Mouse (Mus musculus) heart, postnatal 0 days (tissue): ENCODE results near the gene Fam227b. TPM values are rescaled to one million over a fixed set of nuclear protein-coding genes. Genes with fewer than 3 reads are reported as not detected.

Experiments used
- ATAC-seq: fragments of 200-750 bp; cut with Nextera tagmentation; 2 replicates; pipeline ENCODE4 v1.8.0; 2017; ENCODE audit warnings: low read depth, moderate number of reproducible peaks, moderate library complexity; ENCODE audit not compliant: insufficient read depth
- DNase-seq: peaks from one replicate; pipeline ENCODE4 v3.0.0-alpha.2; 2016; ENCODE audit warnings: low spot score
- H3K27ac ChIP-seq: fragments of 300-500 bp; sonication (generic); 2 replicates; pipeline ENCODE4 v1.5.1; 2014; ENCODE audit warnings: low read depth, mild to moderate bottlenecking
- H3K27me3 ChIP-seq: fragments of 300-500 bp; sonication (generic); 2 replicates; pipeline ENCODE4 v1.6.1; 2014; ENCODE audit warnings: low read length, mixed read lengths; ENCODE audit not compliant: control insufficient read depth, insufficient read depth
- H3K36me3 ChIP-seq: fragments of 300-500 bp; sonication (generic); replicated peaks from 2 replicates; pipeline ENCODE4 v1.6.1; 2014; ENCODE audit warnings: low read length, mixed read lengths; ENCODE audit not compliant: control insufficient read depth, insufficient read depth
- H3K4me1 ChIP-seq: fragments of 300-500 bp; sonication (generic); 2 replicates; pipeline ENCODE4 v1.6.1; 2014; ENCODE audit warnings: antibody characterized with exemption; ENCODE audit not compliant: control insufficient read depth, insufficient read depth
- H3K4me2 ChIP-seq: fragments of 300-500 bp; sonication (generic); 2 replicates; pipeline ENCODE4 v1.6.1; 2014; ENCODE audit warnings: low read depth, mild to moderate bottlenecking, low read length, moderate library complexity
- H3K4me3 ChIP-seq: fragments of 300-500 bp; sonication (generic); 2 replicates; pipeline ENCODE4 v1.5.1; 2014; ENCODE audit warnings: low read depth, low read length
- H3K9ac ChIP-seq: fragments of 300-500 bp; sonication (generic); replicated peaks from 2 replicates; pipeline ENCODE4 v1.6.1; 2014; ENCODE audit warnings: low read depth, low read length, mixed read lengths
- H3K9me3 ChIP-seq: fragments of 300-500 bp; sonication (generic); replicated peaks from 2 replicates; pipeline ENCODE4 v1.6.1; 2016; ENCODE audit warnings: low read length; ENCODE audit not compliant: control insufficient read depth
- CTCF ChIP-seq: IDR thresholded peaks from 2 replicates; pipeline ENCODE4 v1.5.1; 2016; ENCODE audit warnings: antibody characterized with exemption, control low read depth, low read depth
- EP300 ChIP-seq: IDR thresholded peaks from 2 replicates; pipeline ENCODE4 v1.6.1; 2016; ENCODE audit warnings: antibody characterized with exemption, low read depth
- WGBS: fragments of 180-500 bp; shearing (Covaris S2); extraction: QIAGEN DNeasy Blood & Tissue Kit; methylation state at CpG from one replicate; pipeline ENCODE4 v1.1.7; 2014; 5-methylcytosine and 5-hydroxymethylcytosine counted together
- polyA plus RNA-seq: library from polyadenylated mRNA; unstranded; fragments of >200 nt; fragmentation: Nextera tagmentation; extraction: Ambion mirVana; gene quantifications from 2 replicates; pipeline ENCODE4 v1.2.1, GENCODE M21; 2015
- total RNA-seq: library from RNA; depleted of rRNA; stranded (reverse); fragments of >200 nt; gene quantifications from 2 replicates; pipeline ENCODE4 v1.2.3, GENCODE M21; 2014; ENCODE audit warnings: low replicate concordance

The Fam227b gene
- total and polyA plus RNA-seq, 2 experiments from 2014 or later: not detected

DNA sequence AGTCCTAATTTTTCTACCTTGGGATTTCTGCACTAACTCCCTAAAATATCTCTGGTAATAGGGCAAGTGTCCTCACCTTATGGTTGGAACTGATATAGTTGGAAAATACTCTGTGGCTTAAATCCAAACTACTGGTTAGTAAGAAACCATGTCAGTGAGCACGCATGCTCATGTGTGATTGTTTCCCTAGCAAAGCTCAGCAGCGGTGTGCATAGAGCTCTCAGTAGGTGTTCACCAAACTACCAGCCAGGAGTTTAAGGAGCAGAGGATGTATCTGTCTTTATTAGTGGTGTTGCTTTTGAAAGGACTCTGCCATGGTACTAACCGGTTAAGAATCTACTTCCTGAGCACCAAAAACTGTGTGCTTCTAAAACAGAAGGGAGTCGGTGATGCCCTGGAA, 115.7 kb downstream of the Fam227b start:
- no peak overlapping the region for H3K9ac ChIP-seq
- WGBS: 87% methylated on average over 4 of the region's 4 CpGs
- TF ChIP-seq CTCF (no peak), EP300 (no peak)

DNA sequence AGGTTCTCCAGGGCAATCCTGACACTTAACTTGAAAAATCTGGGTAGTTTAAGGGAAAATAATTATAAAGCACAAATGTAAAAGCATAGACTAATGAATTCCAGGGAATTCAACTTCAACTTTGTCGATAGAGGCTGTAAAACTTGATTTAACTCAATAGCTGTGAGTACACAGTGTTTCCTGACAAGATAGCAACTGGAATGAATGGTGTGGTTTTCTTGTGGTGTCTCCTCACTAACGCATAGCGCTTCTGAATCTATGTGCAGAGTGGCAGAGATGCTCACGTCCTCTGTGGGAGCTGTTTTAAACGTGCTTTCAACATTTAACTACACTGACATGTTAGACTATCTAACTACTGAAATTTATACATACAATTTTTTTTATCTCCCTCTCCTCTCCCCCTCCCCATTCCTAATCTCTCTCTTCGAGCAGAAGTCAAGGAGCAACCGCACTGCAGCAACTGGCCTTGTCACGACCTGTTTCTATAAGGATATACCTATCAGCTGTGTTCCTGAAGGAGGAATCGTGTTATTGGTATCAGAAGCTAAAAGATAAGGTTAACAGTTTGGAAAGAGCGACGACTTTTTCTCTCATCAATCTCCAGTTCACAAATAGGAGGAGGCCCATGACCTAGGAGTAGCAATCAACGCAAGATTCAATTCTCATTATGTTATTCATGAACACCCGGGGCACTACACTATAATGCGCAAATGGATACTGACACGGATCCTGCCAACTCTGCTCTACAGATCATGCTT, 116.6 kb downstream of the Fam227b start:
- no peak overlapping the region for H3K27ac ChIP-seq
- no peak overlapping the region for H3K4me3 ChIP-seq
- H3K9ac ChIP-seq: no peak overlapping the region
- ATAC-seq (no peak), DNase-seq (no peak)
- 49% methylated on average over 15 of the region's 15 CpGs for WGBS
- no peak for TF ChIP-seq EP300
- TF ChIP-seq CTCF: no peak
- H3K4me2 ChIP-seq: no peak overlapping the region
- H3K9me3 ChIP-seq: no peaks in the 10 kb centered on the region
- H3K36me3 ChIP-seq: no peaks in the 10 kb centered on the region
- H3K27me3 ChIP-seq: no peaks in the 10 kb centered on the region
- peaks cover 6% of the 10 kb centered on the region for H3K4me1 ChIP-seq

More for the DNA sequence above, 115.7 kb downstream of the Fam227b start:
- Histone ChIP-seq H3K36me3 (no peaks in the 10 kb centered on the region), H3K4me3 (no peak overlapping the region), H3K9me3 (no peaks in the 10 kb centered on the region), H3K4me1 (peaks cover 6% of the 10 kb centered on the region), H3K4me2 (no peak overlapping the region), H3K27ac (no peak overlapping the region), H3K27me3 (no peaks in the 10 kb centered on the region)
- DNase-seq: no peak
- ATAC-seq: no peak

DNA sequence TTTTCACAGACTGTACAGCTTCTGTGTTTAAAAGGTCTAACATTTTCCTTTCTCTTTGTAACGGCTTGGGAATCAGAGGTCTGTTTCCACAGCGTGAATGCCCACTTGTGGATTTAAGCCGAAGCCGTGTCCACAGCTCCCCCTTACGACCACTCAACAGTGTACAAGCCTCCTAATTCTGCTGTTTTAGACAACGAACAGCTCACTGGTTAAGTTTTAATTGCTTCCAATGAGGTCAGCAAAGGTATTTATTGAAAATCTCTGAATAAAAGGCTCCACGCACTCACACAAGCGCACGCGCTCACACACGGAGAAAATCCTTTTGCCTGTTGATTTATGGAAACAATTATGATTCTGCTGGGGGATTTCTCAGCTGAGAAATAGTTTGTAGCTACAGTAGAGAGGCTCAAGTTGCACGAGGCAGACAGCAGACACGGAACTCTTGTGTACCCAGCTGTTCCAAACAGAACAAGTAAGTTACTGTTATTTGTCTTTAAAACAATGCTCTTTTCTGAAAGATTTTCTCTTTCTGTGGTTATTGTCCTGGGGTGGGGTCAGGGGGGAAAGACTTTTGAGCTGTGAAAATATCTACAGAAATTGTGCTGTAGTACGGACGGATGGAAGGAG, 117.3 kb downstream of the Fam227b start, which contains the start of gene Fgf7:
Gene Fgf7 (plus strand): TSS at position 280 of the 627 bp plus-strand sequence.
- Histone ChIP-seq H3K36me3 (no peaks in the 10 kb centered on the region), H3K27me3 (no peaks in the 10 kb centered on the region), H3K4me3 (no peak within 1 kb of the TSS), H3K4me1 (peaks cover 6% of the 10 kb centered on the region), H3K27ac (no peak within 1 kb of the TSS), H3K4me2 (no peak within 1 kb of the TSS), H3K9ac (no peak within 1 kb of the TSS), H3K9me3 (no peaks in the 10 kb centered on the region)
- peak; percentile 42 for TF ChIP-seq CTCF
- TF ChIP-seq EP300: no peak
- DNase-seq (no peak), ATAC-seq (no peak)
- 67% methylated on average over 15 of the region's 15 CpGs for WGBS

DNA sequence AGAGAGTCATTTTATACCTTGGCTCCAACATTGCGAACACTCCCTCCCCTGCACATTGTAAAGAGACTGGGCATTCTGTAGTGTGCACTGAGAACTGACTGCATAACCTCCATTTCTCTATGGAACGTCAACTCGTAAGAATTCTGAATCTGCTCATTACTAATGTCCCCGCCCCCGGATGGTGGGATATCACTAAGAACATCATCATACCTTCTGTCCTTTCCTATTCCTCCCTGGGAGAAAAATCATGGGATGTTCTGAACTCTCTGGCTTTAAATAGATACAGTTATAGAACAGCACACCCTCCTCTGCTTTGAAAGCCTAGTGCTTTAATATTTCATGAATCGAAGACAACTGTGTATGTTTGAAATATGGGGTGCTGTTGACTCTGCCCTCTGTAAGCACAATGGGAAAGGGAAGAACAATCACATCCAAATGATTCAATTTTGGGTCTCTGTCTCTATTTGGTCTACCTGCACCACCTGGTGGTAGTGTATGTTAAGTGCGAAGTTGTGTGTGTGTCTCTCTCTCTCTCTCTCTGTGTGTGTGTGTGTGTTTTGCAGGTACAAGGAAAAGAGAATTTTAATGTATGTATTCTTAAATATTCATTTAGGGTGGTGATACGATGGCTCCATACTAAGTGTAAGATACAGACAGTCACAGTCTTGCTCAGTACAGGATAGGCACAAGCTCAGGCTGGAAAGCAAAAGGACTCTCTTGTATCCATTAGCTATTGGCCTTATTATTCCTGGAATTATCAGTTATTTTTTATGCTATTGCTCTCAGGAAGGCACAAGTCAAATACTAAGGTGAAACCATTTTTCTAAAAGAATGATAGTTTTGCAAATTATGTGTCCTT, 118.5 kb downstream of the Fam227b start:
- H3K36me3 ChIP-seq: no peaks in the 10 kb centered on the region
- H3K4me1 ChIP-seq: no peaks in the 10 kb centered on the region
- H3K27ac ChIP-seq: no peak overlapping the region
- no peak overlapping the region for H3K4me3 ChIP-seq
- H3K9me3 ChIP-seq: no peaks in the 10 kb centered on the region
- no peaks in the 10 kb centered on the region for H3K27me3 ChIP-seq
- 65% methylated on average over 8 of the region's 8 CpGs for WGBS
- no peak overlapping the region for H3K9ac ChIP-seq
- no peak for DNase-seq
- peak; percentile 75 for TF ChIP-seq CTCF
- no peak for TF ChIP-seq EP300
- no peak overlapping the region for H3K4me2 ChIP-seq
- ATAC-seq: no peak

DNA sequence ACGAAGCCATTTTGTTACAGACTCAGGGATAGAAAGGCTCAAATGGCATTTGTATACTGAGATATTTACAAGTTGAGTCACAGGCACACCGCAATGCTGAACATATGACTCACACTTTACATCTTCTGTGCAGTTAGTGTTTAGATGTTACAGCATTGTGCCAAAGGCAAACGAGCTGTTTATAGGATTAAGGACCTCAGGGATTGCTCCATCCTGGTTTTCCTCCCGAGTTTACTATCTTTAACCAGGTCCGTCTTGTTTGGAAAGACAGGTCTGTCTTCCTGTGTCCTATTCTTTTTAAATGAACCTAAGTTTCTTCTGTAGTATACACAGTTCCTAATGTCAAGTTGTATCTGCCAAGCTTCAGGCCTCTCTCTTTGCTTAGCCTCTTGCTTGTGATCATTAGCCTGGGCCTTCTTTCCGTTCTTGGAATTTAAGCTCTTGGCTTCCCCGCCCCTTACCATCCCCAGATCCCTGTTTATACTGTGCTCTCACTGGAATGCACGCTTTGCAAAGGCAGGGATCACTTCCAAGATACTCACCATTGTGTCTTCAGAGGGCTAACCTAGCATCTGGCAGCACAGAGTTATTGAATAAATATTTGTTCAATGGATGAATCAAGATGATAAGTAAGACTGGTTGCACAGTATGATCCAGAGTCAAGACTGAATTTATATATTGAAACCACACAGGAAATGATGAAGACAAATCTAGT, 120.5 kb downstream of the Fam227b start:
- ATAC-seq (no peak), DNase-seq (no peak)
- Histone ChIP-seq H3K4me1 (no peaks in the 10 kb centered on the region), H3K4me3 (no peak overlapping the region), H3K9ac (no peak overlapping the region), H3K27me3 (no peaks in the 10 kb centered on the region), H3K9me3 (no peaks in the 10 kb centered on the region), H3K27ac (no peak overlapping the region), H3K4me2 (no peak overlapping the region), H3K36me3 (no peaks in the 10 kb centered on the region)
- WGBS: 56% methylated on average over 8 of the region's 8 CpGs
- TF ChIP-seq CTCF (no peak), EP300 (no peak)
